Mouse (Mus musculus): ENCODE data around the gene Rpl27. TPM values are rescaled to one million over a fixed set of nuclear protein-coding genes. Genes with fewer than 3 reads are reported as not detected.
"Not testable (repeated sequence)": the region's sequence is repeated elsewhere in the genome, so short reads cannot be mapped to it uniquely, and the experiment has no call there.

Gene Rpl27
- polyA plus RNA-seq, 1 experiment = 424 TPM

GRCm38 (mm10) chr11:101447786-101448185 is 5.7 kb downstream of the Rpl27 start:
- Histone ChIP-seq H3K4me1 (ENCODE audit: control insufficient read depth, insufficient read depth, low read length) (peaks cover 3% of the 10 kb centered on the region), H3K4me3 (ENCODE audit: insufficient read depth, low read length) (no peak overlapping the region), H3K27ac (ENCODE audit: insufficient read depth, low read length) (no peak overlapping the region)
- no peak for TF ChIP-seq POLR2A (IDR thresholded peaks at IDR 0.05; ENCODE audit: extremely low read depth, insufficient read depth, low read length)
- TF ChIP-seq CTCF (IDR thresholded peaks at IDR 0.05; ENCODE audit: extremely low read depth, insufficient read depth, low read length) = no peak

DNA sequence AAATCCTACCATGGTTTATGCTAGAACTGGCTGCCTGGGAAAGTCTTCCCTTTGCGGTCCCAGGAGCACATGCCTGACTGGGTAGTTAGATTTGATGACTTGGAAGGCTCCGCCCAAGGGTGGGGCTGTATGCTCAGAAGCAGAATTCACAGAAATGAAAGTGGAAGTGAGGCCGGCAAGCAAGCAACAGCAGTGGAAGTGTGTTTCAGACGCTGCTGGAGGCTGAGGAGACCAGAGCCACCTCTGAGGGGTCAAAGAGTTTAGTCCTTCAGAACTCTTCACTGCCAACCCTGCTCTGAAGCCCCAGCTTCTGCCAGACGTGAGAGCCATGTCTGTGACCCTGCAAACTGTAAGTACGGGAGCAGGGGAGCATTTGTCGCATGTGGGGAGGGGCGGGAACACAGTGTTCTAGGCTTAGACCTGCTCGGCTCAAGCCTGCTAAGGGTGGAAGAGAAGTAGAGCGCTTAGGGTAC is 6.2 kb downstream of the Rpl27 start, which contains the start of gene Ifi35:
Gene Ifi35, plus strand, starts transcription at position 134 of the 473 bp plus-strand sequence.
- Histone ChIP-seq H3K27ac (ENCODE audit: insufficient read depth, low read length) (0 out of 2 replicates have a peak within 1 kb of the TSS, but pooled peaks have one; percentile 45), H3K4me3 (ENCODE audit: insufficient read depth, low read length) (peak within 1 kb of the TSS; percentile 36), H3K4me1 (ENCODE audit: control insufficient read depth, insufficient read depth, low read length) (no peaks in the 10 kb centered on the region; the same call in 1 of the 2 replicates)
- TF ChIP-seq CTCF (IDR thresholded peaks at IDR 0.05; ENCODE audit: extremely low read depth, insufficient read depth, low read length) (no peak), POLR2A (IDR thresholded peaks at IDR 0.05; ENCODE audit: extremely low read depth, insufficient read depth, low read length) (0 out of 2 replicates have a peak, but pooled peaks have one; percentile 28)

DNA sequence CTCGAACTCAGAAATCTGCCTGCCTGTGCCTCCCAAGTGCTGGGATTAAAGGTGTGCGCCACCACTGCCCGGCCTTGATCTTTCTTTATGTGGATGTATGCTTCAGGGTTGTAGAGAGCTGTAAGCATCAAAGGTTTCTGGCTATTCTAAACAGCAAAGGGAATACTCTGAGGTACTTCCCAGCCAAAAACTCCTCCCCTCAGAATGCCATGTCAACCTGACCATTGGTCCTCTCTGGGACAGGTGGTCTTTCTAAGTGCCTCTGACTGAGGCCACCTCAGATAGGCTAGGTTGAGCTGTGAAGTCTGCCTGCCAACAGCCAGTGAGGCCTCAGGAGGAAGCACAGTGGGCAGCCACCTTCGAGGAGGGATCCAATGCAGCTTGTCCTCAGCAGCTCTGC is 6.8 kb downstream of the Rpl27 start:
- H3K4me3 ChIP-seq (ENCODE audit: insufficient read depth, low read length) = peak overlapping the region; percentile 36; the same call in 1 of the 2 replicates

GRCm38 (mm10) chr11:101449596-101449995 is 7.5 kb downstream of the Rpl27 start:
- not testable (repeated sequence) for H3K4me1 ChIP-seq (ENCODE audit: control insufficient read depth, insufficient read depth, low read length); H3K4me3 ChIP-seq (ENCODE audit: insufficient read depth, low read length); H3K27ac ChIP-seq (ENCODE audit: insufficient read depth, low read length)

More for the DNA sequence above, 6.8 kb downstream of the Rpl27 start:
- TF ChIP-seq POLR2A (IDR thresholded peaks at IDR 0.05; ENCODE audit: extremely low read depth, insufficient read depth, low read length) (no peak), CTCF (IDR thresholded peaks at IDR 0.05; ENCODE audit: extremely low read depth, insufficient read depth, low read length) (no peak)
- H3K27ac ChIP-seq (ENCODE audit: insufficient read depth, low read length) = no peak overlapping the region
- H3K4me1 ChIP-seq (ENCODE audit: control insufficient read depth, insufficient read depth, low read length) = no peaks in the 10 kb centered on the region; the same call in 1 of the 2 replicates

GRCm38 (mm10) chr11:101450394-101450793 is 8.3 kb downstream of the Rpl27 start:
- no peak overlapping the region for H3K27ac ChIP-seq (ENCODE audit: insufficient read depth, low read length)
- TF ChIP-seq POLR2A (IDR thresholded peaks at IDR 0.05; ENCODE audit: extremely low read depth, insufficient read depth, low read length) = no peak
- TF ChIP-seq CTCF (IDR thresholded peaks at IDR 0.05; ENCODE audit: extremely low read depth, insufficient read depth, low read length) = no peak
- H3K4me1 ChIP-seq (ENCODE audit: control insufficient read depth, insufficient read depth, low read length) = no peaks in the 10 kb centered on the region; the same call in 1 of the 2 replicates
- no peak overlapping the region for H3K4me3 ChIP-seq (ENCODE audit: insufficient read depth, low read length)

DNA sequence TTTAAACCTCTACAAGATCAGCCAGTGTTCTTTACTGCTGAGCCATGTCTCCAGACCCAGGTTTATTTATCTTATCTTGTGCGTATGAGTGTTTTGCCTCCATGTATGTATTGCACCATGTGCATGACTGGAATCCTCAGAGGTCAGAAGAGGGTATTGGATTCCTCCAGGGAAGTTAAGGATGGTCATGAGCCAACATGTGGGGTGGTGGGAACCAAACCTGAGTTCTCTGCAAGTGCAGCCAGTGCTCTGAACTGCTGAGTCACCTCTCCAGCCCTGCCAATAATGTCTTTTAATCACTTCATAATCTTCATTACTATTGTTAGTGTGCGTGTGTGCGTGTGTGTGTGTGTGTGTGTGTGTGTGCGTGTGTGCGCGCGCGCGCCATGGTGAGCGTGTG is 9.4 kb downstream of the Rpl27 start:
- Histone ChIP-seq H3K4me1 (ENCODE audit: control insufficient read depth, insufficient read depth, low read length) (no peaks in the 10 kb centered on the region; the same call in 1 of the 2 replicates), H3K4me3 (ENCODE audit: insufficient read depth, low read length) (no peak overlapping the region), H3K27ac (ENCODE audit: insufficient read depth, low read length) (no peak overlapping the region)
- TF ChIP-seq CTCF (IDR thresholded peaks at IDR 0.05; ENCODE audit: extremely low read depth, insufficient read depth, low read length) = no peak
- no peak for TF ChIP-seq POLR2A (IDR thresholded peaks at IDR 0.05; ENCODE audit: extremely low read depth, insufficient read depth, low read length)

DNA sequence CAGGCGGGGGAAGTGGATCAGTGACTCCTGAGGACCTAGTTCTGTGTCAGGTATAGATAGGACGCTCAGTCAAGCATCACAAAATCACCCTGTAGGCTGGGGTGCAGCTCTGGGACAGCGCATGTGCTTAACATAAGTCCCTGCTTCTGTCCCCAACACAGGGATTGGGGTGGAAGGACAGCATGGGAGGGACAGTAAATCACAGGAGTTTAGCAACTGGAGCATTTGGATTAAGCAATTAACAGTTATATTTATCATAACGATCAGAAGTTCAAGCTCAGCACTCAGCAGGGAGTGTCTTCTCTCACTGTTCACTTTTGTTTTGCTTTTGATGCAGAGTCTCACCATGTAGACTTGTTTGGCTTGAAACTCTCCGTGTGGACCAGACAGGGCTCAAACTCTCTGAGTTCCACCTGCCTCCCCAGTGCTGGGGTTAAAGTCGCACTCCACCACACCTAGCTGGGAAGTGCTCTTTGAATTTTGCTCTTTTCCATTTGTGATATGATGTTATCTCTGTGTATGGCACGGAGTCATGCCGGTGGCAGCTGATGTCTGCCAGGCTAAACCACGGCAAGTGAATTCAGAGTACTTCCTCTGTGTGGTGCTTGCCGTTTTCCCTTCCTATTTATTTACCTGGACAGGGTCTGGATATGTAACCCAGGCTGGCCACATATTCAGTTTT is 10.1 kb downstream of the Rpl27 start:
- TF ChIP-seq CTCF (IDR thresholded peaks at IDR 0.05; ENCODE audit: extremely low read depth, insufficient read depth, low read length) (no peak), POLR2A (IDR thresholded peaks at IDR 0.05; ENCODE audit: extremely low read depth, insufficient read depth, low read length) (no peak)
- no peaks in the 10 kb centered on the region; the same call in 1 of the 2 replicates for H3K4me1 ChIP-seq (ENCODE audit: control insufficient read depth, insufficient read depth, low read length)
- H3K27ac ChIP-seq (ENCODE audit: insufficient read depth, low read length) = no peak overlapping the region
- no peak overlapping the region for H3K4me3 ChIP-seq (ENCODE audit: insufficient read depth, low read length)

DNA sequence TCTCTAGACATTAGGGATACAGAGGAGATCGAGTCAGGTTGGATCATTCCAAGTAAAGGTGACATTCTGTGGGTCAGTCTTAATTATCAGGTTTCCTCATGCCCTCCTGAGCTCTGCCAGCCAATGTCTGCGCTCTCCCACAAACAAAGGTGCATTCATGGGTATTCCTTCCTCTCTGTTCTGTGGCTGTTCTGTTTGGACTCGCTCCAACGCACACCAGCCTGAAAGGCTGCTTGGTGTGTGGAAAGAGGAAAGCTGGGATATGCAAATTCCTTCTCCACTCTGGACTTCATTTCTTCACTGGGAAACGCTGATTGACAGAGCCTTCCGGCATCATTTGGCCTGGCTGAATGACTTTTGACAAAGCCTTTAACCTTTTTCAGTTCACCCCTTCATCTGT is 12.6 kb downstream of the Rpl27 start:
- Histone ChIP-seq H3K4me1 (ENCODE audit: control insufficient read depth, insufficient read depth, low read length) (no peaks in the 10 kb centered on the region), H3K4me3 (ENCODE audit: insufficient read depth, low read length) (no peak overlapping the region), H3K27ac (ENCODE audit: insufficient read depth, low read length) (no peak overlapping the region)
- TF ChIP-seq POLR2A (IDR thresholded peaks at IDR 0.05; ENCODE audit: extremely low read depth, insufficient read depth, low read length) (no peak), CTCF (IDR thresholded peaks at IDR 0.05; ENCODE audit: extremely low read depth, insufficient read depth, low read length) (no peak)

GRCm38 (mm10) chr11:101455627-101456026 is 13.5 kb downstream of the Rpl27 start:
- TF ChIP-seq CTCF (IDR thresholded peaks at IDR 0.05; ENCODE audit: extremely low read depth, insufficient read depth, low read length) (no peak), POLR2A (IDR thresholded peaks at IDR 0.05; ENCODE audit: extremely low read depth, insufficient read depth, low read length) (no peak)
- Histone ChIP-seq H3K4me1 (ENCODE audit: control insufficient read depth, insufficient read depth, low read length) (no peaks in the 10 kb centered on the region), H3K4me3 (ENCODE audit: insufficient read depth, low read length) (no peak overlapping the region)

DNA sequence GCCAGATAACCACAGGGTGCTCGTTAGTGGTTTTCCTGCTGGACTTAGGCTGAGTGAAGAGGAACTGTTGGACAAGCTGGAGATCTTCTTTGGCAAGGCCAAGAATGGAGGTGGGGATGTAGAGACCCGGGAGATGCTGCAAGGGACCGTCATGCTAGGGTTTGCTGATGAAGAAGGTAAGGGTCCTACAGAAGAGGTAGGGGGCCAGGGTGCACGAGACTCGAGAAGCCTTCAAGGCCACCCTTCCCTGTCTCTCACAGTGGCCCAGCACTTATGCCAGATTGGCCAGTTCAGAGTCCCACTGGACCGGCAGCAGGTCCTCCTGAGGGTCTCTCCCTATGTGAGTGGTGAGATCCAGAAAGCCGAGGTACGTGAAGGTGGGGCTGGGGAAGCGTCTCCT is 15.5 kb downstream of the Rpl27 start:
- no peak for TF ChIP-seq CTCF (IDR thresholded peaks at IDR 0.05; ENCODE audit: extremely low read depth, insufficient read depth, low read length)
- TF ChIP-seq POLR2A (IDR thresholded peaks at IDR 0.05; ENCODE audit: extremely low read depth, insufficient read depth, low read length) = no peak
- Histone ChIP-seq H3K4me3 (ENCODE audit: insufficient read depth, low read length) (no peak overlapping the region), H3K4me1 (ENCODE audit: control insufficient read depth, insufficient read depth, low read length) (peaks cover 4% of the 10 kb centered on the region; the same call in 1 of the 2 replicates), H3K27ac (ENCODE audit: insufficient read depth, low read length) (no peak overlapping the region)

More at GRCm38 (mm10) chr11:101455627-101456026, 13.5 kb downstream of the Rpl27 start:
- no peak overlapping the region for H3K27ac ChIP-seq (ENCODE audit: insufficient read depth, low read length)
